Mouse (Mus musculus) embryo, embryonic 11.5 days (tissue): Measurements from ENCODE around the gene Parm1.

Source experiments
- DNase-seq: peaks from one replicate; pipeline ENCODE4 v3.0.0-alpha.2; 2012; ENCODE audit warnings: low read depth, low spot score

Parm1 gene

DNA sequence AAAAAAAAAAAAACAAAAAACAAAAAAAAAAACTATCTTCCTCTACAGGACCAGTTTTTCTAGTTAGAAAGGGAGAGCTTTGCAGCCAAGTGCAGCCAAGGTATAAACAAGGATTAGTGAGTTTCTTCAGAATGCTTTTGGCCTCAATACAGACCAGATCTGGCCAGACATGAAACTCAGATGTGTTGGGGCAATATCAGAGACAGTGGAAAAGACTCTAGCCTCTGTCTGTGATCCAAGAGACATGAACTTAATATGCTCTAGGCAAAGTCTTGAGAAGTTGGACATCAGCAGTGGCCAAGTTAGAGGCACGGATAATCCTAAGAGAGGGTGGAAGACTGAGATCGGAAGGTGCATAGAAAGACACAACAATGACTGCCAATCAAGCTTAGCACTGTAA is 56.8 kb downstream of the Parm1 start:
- DNase-seq, result no peak

DNA sequence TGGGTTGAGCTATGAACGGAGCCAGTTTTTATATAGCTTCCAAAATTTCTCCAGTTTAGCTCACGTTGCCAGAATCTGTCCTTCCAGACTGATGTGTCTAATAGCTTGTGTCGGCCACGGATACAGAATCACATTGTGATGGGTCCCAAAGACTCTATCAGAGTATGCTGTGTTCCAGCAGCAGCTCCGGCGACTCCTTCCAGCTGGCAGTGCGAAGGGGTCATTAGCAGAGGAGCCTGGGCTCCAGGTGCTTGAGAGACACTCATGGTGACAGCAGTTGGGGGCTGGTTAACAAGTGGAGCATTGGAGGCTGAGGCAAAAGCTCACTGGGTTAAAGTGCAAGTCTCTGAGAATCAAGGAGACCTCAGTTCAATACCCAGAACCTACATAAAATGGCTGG is 61.5 kb downstream of the Parm1 start:
- no peak for DNase-seq

DNA sequence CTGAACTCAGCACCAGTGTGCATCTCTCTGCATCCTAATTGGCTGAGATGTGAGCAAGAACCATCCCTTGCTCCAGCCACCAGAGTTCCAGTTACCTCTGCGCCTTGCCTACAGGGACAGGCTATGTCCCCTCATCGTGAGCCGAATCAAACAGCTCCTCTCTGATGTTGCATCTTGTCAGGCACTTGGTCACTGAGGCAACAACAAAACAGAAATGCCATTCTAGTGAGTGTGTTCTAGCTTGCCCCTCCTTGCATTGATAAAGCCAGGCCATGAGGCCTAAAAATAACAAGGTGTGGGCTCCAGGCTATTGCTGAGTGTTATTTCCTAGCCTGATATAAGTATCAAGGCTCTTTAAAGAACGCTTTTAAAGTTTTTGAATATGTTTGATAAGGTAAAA is 64.4 kb downstream of the Parm1 start:
- DNase-seq, result no peak

DNA sequence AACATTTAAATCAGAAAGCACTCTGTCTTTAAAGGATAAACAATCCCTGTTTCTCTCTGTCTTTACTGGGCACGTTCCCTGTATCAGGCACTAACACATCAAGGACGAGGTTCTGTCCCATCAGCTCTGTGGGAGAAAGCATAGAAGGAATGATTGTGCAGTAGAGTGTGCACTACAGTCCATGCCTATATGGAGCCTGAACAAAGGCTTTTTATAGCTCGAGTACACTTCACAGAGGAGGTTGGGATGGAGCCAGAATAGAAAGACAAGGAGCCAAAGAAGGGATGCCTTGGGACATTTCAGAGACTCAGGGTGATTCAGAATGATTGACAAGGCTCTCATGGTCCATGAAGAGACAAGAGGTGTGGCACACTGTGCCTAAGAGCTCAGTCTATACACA is 68.8 kb downstream of the Parm1 start:
- DNase-seq, result no peak

DNA sequence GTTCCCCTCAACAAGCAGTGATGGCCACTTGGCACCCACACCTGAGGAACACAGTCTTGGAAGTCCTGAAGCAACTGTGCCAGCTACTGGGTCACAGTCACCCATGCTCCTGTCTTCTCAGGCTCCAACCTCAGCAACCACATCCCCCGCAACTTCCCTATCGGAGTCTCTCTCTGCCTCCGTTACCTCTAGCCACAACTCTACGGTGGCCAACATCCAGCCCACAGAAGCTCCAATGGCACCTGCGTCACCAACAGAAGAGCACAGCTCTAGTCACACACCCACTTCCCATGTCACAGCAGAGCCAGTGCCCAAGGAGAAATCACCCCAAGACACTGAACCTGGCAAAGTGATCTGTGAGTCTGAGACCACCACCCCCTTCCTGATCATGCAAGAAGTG is 76.7 kb downstream of the Parm1 start:
- DNase-seq, result no peak

DNA sequence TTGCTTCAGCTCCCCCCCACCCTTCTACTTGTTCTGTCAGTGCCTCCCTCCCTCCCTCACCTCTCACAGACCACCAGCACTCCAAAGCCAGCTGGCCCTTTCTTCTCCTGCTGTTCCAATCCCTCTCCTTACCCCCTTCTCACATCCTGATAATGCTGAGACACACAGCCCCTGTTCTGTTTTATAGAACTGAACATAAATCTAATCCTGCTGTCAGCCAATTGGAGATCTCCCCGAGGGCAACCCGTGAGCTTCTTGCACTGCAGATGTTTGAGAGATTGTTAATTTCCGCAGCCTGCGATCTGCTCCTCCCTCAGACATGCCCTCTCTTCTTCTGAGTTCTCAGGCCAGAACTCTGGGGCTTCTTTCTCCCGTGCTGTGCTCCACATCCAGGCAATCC is 79.8 kb downstream of the Parm1 start:
- DNase-seq, result no peak

DNA sequence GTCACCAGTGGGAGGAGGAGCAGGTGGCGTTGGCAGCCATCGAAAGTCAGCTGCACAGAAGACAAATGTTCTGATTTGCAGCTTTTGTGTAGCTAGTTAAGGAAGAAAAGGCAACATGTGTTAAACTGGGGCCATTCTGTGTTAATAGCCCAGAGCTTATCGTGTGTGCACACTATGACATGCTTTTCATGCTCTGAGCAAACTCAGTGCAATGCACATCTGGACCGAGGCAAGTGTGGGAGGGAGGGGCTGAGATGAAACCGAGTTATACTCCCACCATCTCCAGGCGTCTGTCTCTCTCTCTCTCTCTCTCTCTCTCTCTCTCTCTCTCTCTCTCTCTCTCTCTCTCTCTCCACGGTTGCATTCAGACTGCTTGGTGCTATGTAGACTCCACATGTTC is 82.4 kb downstream of the Parm1 start:
- DNase-seq, result no peak

DNA sequence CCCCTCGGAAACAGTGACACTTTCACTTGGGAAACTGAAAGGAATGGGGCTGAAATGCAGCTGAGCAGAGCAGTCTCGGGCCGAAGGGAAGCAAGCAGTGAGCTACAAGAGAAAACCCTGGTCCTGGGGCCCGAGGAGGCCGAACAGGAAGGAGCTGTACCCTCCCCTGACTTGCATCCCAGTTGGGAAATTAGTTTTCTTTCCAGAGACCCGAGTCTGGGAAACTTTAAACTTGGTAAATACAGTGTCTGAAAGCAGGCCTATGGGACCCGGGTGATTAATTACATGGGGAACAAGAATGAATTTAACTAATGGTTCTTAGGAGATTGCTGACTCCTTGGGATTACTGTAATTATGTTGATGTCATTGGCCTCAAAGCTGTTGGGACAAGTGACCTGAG is 85.9 kb downstream of the Parm1 start:
- DNase-seq, result no peak

DNA sequence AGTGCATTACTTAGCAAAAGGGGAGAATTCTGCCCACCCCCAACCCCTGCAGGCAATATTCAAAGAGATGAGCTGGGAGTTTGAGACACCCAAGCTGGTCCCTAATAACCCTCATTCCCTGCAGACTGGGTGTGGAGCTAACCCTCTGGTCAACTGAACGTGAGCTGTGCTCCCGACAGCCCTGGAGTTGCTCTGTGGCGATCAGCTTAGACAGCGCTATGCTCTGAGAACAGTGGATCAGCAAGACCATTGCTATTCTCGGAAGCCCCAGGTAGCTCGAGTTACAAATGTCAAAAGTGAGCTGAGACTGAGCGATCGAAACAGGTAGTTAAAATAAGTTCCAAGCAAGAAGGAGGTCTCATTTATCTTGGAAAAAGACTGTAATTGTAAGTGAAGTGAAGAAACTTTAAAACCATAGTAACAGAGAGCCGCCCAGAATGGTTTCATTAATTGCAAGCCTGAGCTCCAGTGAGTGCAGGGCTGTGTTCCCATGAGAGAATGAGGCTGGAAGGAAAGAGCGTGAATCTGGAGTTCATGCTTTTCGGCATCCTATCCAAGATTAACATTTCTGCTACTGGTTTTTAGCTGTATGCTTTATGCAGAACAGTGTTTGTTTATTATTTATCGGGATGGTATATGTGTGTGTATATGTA is 86.5 kb downstream of the Parm1 start:
- DNase-seq, result no peak

DNA sequence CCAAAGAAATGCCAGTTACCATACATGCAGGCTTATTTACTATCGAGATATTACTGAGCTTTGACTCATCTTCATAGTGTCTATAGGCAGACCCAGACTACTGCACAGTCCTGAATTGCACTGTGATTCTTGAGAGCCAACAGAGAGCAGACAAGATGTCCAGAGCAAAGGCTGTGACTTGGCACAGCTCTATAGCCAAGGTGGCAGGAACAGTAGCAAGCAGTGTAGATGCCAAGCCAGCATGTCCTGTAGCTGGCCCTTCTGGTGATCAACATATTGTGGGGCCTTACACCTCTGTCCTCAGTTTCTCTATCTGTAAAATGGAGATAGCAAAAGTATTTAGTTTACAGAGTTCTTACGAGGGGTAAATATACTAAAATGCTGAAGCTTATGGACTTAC is 89.8 kb downstream of the Parm1 start:
- no peak for DNase-seq

DNA sequence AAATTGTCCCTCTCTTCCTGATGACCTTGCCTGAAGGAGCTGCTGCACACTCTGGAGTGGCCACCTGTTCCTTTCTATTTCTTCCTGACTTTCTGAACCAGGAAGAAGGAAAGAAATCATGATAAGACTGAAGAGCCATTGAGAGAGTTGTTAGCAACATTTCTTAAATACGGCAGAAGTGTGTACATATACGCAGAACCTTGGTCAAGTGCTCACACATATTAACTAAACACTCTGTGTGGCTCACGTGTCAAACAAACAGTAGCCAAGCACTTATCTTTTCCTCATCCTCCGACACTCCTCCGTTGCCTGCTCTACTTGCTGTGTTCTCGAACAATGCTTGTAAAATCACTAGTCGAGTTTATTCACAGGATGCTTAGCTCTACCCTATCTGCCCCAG is 90.4 kb downstream of the Parm1 start:
- no peak for DNase-seq

DNA sequence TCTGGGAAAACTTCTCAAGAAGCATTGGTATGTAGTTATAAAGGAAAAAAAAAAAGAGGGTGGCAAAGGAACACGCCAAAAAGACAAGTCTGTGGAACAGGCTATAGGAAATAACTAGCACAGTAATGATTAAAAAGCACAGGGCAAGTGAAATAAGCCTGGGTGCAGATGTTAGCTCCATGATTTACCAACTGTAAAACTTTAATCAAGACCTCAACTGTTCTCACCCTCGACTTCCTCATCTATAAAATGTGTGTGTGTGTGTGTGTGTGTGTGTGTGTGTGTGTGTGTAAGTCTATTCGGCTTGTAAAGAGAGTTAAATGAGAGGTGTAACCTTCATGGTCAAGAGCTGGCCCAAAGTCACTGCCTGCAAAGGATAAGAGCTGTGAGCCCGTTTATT is 91.6 kb downstream of the Parm1 start:
- DNase-seq, result no peak

DNA sequence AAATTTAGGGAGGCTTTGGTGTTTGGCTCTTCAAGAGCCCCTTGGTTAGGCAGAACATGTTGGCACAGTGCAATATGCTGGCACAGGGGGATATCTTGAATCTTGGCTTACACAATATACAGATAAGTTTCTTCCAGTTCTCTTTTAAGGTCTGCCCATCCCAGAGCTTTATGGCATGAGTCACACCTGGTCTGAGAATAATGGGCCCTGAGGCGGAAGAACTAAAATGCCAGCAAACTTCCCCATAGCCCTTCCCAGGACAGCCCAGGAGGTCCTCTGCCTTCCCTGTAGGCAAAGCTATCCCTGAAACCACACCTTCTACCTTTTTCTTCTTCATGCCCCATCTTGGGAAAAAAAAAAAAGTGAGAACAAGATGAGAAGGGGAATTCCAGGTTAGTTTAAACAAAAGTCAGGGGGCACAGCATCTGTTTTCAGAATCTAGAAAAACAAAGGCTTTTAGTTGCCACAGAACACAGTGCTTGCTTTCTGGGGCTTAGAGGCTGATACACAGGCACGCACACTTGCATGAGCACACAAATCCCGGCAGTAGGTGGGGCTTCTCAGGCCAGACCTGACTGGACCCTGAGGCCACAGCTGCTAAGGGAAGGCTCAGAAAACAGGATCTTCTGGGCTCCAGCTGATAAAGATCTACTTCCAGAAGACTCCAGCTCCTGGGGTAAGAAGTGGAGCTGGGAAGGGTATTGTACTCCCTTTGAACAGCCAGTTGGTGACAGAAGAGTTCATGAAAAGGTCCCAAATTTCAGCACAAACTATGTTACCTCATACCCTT is 92.3 kb downstream of the Parm1 start:
- no peak for DNase-seq

DNA sequence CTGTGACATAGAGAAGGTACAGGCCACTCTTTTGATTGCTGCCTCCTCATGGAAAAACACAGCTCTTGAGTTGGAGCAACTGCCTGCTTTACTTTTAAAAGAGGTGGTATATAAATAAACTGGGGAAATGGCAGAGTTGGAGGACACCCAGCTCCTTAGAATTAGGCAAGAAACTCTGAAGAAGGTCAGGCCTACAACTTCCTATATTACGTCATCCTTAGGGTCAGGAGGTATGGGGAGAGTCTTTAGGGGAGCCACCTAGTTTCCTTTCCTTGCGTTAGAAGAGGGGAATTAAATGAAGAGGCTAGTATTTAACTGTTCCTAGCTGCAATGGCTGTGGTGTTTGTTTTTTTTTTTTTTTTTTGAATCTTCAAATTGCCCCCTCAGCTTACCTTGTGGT is 93.1 kb downstream of the Parm1 start:
- no peak for DNase-seq

DNA sequence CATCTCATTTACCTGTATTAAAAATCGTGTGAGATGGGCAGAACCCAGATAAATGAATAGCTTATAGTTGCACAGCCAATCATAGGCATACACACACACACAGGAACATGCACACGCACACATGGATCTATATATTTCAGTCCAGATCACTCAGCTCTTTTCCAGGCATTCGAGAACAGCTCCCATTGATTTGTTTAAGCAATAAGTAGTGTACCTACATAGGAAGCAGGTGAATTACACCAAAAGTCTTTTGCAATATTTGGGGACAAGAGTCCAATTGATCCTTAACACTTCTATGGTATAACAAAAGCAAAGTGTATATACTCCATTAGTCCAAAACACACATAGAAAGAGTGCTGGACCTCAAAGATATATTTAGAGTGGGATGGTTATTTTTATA is 94.2 kb downstream of the Parm1 start:
- DNase-seq, result no peak

DNA sequence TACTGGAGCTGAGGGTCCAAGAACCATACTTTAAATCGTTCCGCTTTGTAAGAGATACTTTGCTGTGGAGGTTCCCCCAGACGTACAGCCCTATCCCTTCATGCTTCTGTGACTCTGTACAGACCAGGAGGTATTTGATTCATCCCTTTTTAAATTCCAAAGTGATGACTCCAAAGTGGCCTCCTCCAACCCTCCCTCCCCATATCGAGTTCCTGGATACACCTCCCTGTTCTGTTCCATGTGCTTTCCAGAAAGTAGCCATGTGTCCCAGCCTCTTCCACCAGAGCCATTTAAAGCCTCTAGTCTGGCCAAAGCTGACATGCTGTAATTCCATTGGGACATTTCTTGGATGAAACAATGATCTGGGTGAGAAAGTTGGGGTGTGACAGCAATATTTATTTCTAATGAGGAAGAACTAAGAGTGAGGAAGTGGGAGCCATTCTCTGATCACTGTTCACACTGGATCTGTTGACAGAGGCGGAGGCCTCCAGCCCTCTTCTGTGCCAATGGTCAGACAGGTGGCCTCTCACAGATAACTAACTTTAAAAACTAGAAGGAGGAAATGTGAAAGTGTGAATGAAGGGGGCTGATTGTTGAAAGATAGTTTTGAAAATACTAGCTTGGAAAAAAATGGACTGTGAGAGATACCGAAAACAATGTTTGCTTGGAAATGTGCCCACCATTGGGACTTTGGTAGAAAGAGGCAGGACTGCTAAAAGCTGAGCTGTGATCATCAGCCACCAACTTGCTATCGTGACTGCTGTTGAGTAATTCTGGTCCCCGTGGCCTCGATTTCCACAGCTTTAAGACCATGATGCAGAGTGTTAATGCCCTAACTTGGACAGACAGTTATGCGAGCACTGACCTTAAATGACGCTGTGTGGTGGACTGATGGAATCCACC is 100.2 kb downstream of the Parm1 start:
- no peak for DNase-seq

DNA sequence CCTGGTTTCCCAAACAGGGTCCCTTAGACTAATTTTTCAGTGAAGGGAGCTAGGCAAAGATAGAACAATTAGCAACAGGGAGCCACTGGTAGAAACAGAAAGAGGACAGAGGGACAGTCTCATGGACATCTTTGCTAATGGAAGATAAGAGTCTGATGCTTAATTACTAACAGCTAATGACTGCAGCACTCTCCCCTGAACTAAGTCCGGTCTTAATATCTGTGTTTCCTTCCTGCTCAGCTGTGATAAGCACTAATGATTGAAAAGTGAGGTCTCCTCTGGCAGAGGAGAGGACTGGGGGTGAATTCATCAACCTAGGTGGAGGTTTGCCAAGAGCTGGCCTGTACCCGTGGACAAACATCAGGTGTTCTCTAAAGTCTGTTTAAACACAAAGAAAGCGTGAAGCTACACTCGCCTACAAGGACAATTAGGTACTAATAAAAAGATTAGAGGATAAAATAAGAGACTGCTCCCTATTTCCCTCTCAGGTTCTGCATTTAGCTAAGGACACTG is 101.3 kb downstream of the Parm1 start:
- DNase-seq, result no peak

DNA sequence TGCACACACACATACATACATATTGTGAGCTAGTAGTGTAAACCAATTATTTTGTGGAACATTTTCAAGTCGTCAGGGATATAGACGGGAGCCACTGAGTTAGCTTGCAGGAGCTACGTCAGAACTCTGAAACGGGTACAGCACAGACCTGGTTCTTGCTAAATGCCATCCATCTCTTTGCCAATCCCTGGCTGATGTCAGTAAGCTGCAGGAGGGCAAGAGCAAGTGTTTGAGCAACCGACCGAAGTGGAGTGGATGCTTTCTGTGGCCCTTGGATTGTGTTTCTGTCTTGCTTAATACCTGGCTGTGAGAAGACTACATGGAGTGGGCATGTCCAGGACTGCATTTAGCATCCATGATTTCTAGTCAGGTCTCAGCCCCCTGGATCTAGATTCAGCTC is 103.8 kb downstream of the Parm1 start:
- DNase-seq, result no peak

DNA sequence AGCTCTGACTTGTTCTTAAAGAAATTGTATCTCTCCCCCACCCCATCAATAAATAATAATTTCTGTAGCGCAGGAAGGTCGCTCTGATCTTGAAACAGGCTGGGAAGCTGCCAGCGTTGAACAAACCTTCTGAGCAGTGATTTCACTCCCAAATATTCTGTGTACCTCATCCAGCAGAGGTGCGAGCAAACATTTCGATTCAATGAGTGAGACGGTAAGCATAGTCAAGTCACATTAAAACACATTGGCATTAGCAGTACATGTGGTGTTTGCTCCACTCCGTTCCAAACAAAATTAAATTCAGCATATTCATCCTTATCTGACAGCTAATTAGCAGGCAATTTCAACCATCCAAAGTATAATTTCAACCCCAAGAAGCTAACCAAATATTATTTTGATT is 109.4 kb downstream of the Parm1 start:
- DNase-seq, result no peak

DNA sequence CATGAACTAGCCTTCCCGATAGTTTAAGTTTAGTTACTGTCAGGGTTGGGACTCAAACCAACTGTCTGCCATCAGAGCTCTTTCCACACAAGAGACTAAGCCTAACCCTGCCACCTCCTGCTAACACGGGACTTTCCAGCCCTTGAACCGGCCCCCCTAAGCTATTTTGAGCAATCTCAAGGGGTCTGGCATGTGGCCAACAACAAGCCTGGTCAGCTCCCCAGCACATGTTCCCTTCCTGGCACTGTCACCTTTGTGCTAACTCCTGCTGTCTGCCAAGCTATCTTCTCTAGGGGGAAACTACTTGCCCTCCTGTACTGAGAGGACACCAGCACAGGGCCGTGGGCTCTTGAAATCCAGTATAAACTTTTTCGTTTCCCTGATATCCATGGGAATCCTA is 112.1 kb downstream of the Parm1 start:
- DNase-seq, result no peak

DNA sequence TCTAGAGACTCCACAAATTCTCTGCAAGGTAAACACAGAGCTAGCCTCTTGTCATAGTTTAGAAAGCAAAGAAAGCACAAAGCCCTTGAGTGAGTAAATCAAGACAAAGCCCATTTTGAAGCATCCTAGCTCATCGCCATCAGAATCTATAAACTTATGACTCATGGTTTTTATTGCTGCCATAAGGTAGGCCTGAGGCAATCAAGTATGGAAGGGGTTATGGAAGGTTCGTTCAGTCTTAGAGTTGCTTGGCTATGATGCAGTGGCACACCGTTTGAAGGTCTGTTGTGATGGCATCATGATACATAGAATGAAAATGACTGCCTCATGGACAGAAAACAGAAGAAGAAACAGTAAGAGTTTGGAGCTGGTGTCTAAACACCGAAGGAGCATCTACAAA is 133.9 kb downstream of the Parm1 start:
- DNase-seq, result no peak
